8 mouse cellular contexts compared by ENCODE assay signal in genomic region chr4:110028461-110029188, GRCm38 (mm10). TPM values are rescaled to one million over a fixed set of nuclear protein-coding genes. Genes with fewer than 3 reads are reported as not detected.
DNase-seq lines count a peak whose midpoint lies in the region.

No protein-coding gene starts in this region.

- H3K4me1 ChIP-seq in heart, embryonic 10.5 days: no peaks in the 10 kb centered on the region

- WGBS in heart, embryonic 10.5 days: 54% methylated on average over 6 of the region's 6 CpGs

- no peak overlapping the region for H3K27ac ChIP-seq in heart, embryonic 10.5 days

- H3K27me3 ChIP-seq in heart, embryonic 10.5 days (ENCODE audit: insufficient read depth, poor library complexity, severe bottlenecking): peaks cover 15% of the 10 kb centered on the region; the same call in 1 of the 2 replicates

- H3K9me3 ChIP-seq in heart, embryonic 10.5 days: no peaks in the 10 kb centered on the region

- H3K4me3 ChIP-seq in heart, embryonic 10.5 days: no peak overlapping the region

- DNase-seq in gastrocnemius, adult 18-20 months (ENCODE audit: low spot score): peak; percentile 19
- DNase-seq in gastrocnemius, postnatal 4 days (ENCODE audit: low spot score in 2 of 2): no peak
- DNase-seq in CD4-positive helper T cell, adult 2 months (ENCODE audit: low read depth, low spot score): peak; percentile 38
- peak; percentile 32 for DNase-seq in cerebellum, adult 8-10 months
- peak; percentile 72 for DNase-seq in heart, embryonic 10.5 days (ENCODE audit: low spot score)
- peak; percentile 28 to 45 for DNase-seq in kidney, postnatal 4 days
- DNase-seq in naive thymus-derived CD4-positive, alpha-beta T cell, adult 2 months (ENCODE audit: low read depth): peak; percentile 51
- DNase-seq in spleen, postnatal 4 days (ENCODE audit: low spot score in 2 of 2): no peak

- H3K36me3 ChIP-seq in heart, embryonic 10.5 days: no peaks in the 10 kb centered on the region

RNA-seq across cellular contexts. Expression of gene Dmrta2, which starts 50.8 kb away (rescaled TPM):
- under 1 TPM; 0.07 TPM for total RNA-seq in gastrocnemius, adult 18-20 months (2021)
- total RNA-seq in gastrocnemius, postnatal 4 days (2021): under 1 TPM; 0.44 to 0.75 TPM
- polyA plus RNA-seq in heart, embryonic 10.5 days (2016; fragmentation: Nextera tagmentation; extraction: Ambion mirVana): 0.11 and 0.15 TPM in 2 replicates

Comparison
In these comparisons a context has a peak if more than half of its experiments do, and no peak if none do; other contexts are left out.
1. DNase-seq: peak in gastrocnemius, adult 18-20 months (single experiment), CD4-positive helper T cell, adult 2 months (single experiment), cerebellum, adult 8-10 months (single experiment), heart, embryonic 10.5 days (single experiment), kidney, postnatal 4 days (2 of 2) and naive thymus-derived CD4-positive, alpha-beta T cell, adult 2 months (single experiment); none in gastrocnemius, postnatal 4 days (0 of 2) and spleen, postnatal 4 days (0 of 2).